Comparison of ENCODE assay signal across 10 mouse cellular contexts in genomic region chr12:52850332-52851036, GRCm38 (mm10).
DNase-seq lines count a peak whose midpoint lies in the region; ATAC-seq lines count a peak whose summit lies in the region.
"Had no signal": no experiment of that assay in that cellular context is flagged by ENCODE, and none has a peak within 500 bp of the region (broad histone marks: within the 10 kb centered on the region; RNA-seq: fewer than 3 reads in every experiment).

No protein-coding gene starts in this region.

- H3K4me3 ChIP-seq in heart, embryonic 13.5 days, result no peak overlapping the region
- H3K4me3 ChIP-seq: embryonic facial prominence, embryonic 12.5 days; limb, embryonic 15.5 days had no signal

- H3K27me3 ChIP-seq in heart, embryonic 13.5 days (replicated peaks), result no peaks in the 10 kb centered on the region
- H3K27me3 ChIP-seq: embryonic facial prominence, embryonic 12.5 days; limb, embryonic 15.5 days had no signal

- ATAC-seq in common myeloid progenitor, adult 5-6 weeks (replicated peaks; ENCODE audit: low read depth, poor library complexity, severe bottlenecking), result peak; percentile 88
- no peak for ATAC-seq in heart, embryonic 13.5 days (ENCODE audit: extremely low read depth, insufficient number of reproducible peaks, low FRiP score, low TSS enrichment)
- ATAC-seq in megakaryocyte progenitor cell, adult 5-6 weeks (replicated peaks; ENCODE audit: poor library complexity), result peak; percentile 81

- no peak overlapping the region for H3K9ac ChIP-seq in heart, embryonic 13.5 days
- H3K9ac ChIP-seq: embryonic facial prominence, embryonic 12.5 days; limb, embryonic 15.5 days had no signal

- H3K4me1 ChIP-seq in heart, embryonic 13.5 days, result peaks cover 63% of the 10 kb centered on the region
- H3K4me1 ChIP-seq: limb, embryonic 15.5 days had no signal

- H3K36me3 ChIP-seq in heart, embryonic 13.5 days, result no peaks in the 10 kb centered on the region
- H3K36me3 ChIP-seq: embryonic facial prominence, embryonic 12.5 days; limb, embryonic 15.5 days had no signal

- peak; percentile 1 to 18 for DNase-seq in kidney, postnatal 4 days
- DNase-seq in kidney, postnatal 10 days, result no peak
- DNase-seq in gastrocnemius, adult 8-10 months (ENCODE audit: low spot score in 2 of 2), result no peak
- DNase-seq in layer of hippocampus, adult 9-11 months, result no peak
- no peak for DNase-seq in left cerebral cortex, adult 18-20 months (ENCODE audit: low spot score in 2 of 2)

- peak overlapping the region; percentile 74 for H3K27ac ChIP-seq in heart, embryonic 13.5 days (replicated peaks)
- H3K27ac ChIP-seq: embryonic facial prominence, embryonic 12.5 days; limb, embryonic 15.5 days had no signal

- WGBS in heart, embryonic 13.5 days, result 69% methylated on average over 7 of the region's 7 CpGs

- H3K4me2 ChIP-seq in heart, embryonic 13.5 days, result no peak overlapping the region
- H3K4me2 ChIP-seq: embryonic facial prominence, embryonic 12.5 days; limb, embryonic 15.5 days had no signal

- H3K9me3 ChIP-seq in heart, embryonic 13.5 days, result no peaks in the 10 kb centered on the region
- H3K9me3 ChIP-seq: embryonic facial prominence, embryonic 12.5 days; limb, embryonic 15.5 days had no signal

Comparison
In these comparisons a context has a peak if more than half of its experiments do, and no peak if none do; other contexts are left out.
1. DNase-seq: peak in kidney, postnatal 4 days (2 of 2); none in kidney, postnatal 10 days (single experiment), gastrocnemius, adult 8-10 months (0 of 2), layer of hippocampus, adult 9-11 months (single experiment) and left cerebral cortex, adult 18-20 months (0 of 2).